Mouse (Mus musculus) midbrain, embryonic 13.5 days (tissue): ENCODE results near the gene Rnf150. TPM values are rescaled to one million over a fixed set of nuclear protein-coding genes. Genes with fewer than 3 reads are reported as not detected.

ENCODE experiments used
- polyA plus RNA-seq: library from polyadenylated mRNA; unstranded; fragments of >200 nt; fragmentation: Nextera tagmentation; extraction: Ambion mirVana; gene quantifications from 2 replicates; pipeline ENCODE4 v1.2.1, GENCODE M21; 2015

Rnf150 gene
- polyA plus RNA-seq, 1 experiment from 2014 or later, result 2.8 TPM

Other genes with a start within 250 kb of the Rnf150 start
- 80.6 and 82.0 TPM in 2 replicates for gene Zfp330, start 89.2 kb upstream of the Rnf150 start, polyA plus RNA-seq